ENCODE assay signal across 19 mouse cellular contexts in the genomic region with DNA sequence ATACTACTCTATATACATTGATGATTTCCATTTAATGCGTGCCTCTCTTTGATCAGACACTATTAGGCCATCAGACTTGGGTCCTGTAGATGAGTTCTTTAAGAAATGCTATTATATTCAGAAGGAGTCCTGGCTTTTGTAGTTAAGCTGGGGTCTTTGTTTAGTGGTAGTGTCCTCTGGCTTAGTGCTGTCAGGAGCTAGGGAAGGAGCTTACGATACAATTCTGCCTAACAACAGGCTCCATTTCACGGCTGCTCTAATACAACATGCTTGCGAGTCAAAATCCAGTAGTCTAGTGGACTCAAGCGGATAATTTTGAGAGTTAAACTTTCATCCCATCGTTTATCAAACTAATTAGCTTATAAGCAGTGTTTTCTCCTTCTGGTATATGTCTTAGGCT. TPM values are rescaled to one million over a fixed set of nuclear protein-coding genes. Genes with fewer than 3 reads are reported as not detected.
"Had no signal": no experiment of that assay in that cellular context is flagged by ENCODE, and none has a peak within 500 bp of the region (broad histone marks: within the 10 kb centered on the region; RNA-seq: fewer than 3 reads in every experiment).

No protein-coding gene starts in this region.

- H3K27ac ChIP-seq: limb, embryonic 12.5 days; limb, embryonic 15.5 days; liver, embryonic 14.5 days; macrophage; neural tube, embryonic 13.5 days; stomach, embryonic 15.5 days had no signal

- H3K4me2 ChIP-seq: limb, embryonic 12.5 days; limb, embryonic 15.5 days; liver, embryonic 11.5 days; neural tube, embryonic 13.5 days; stomach, embryonic 15.5 days had no signal

- H3K27me3 ChIP-seq: limb, embryonic 12.5 days; limb, embryonic 15.5 days; neural tube, embryonic 13.5 days; stomach, embryonic 15.5 days had no signal

- H3K9me3 ChIP-seq: limb, embryonic 12.5 days; limb, embryonic 15.5 days; neural tube, embryonic 13.5 days; stomach, embryonic 15.5 days had no signal

- H3K4me1 ChIP-seq: limb, embryonic 12.5 days; limb, embryonic 15.5 days; neural tube, embryonic 13.5 days; stomach, embryonic 15.5 days had no signal

- ATAC-seq: liver, postnatal 0 days; midbrain, embryonic 16.5 days had no signal

- H3K4me3 ChIP-seq: limb, embryonic 12.5 days; limb, embryonic 15.5 days; myocyte; neural tube, embryonic 13.5 days; stomach, embryonic 15.5 days had no signal

- H3K9ac ChIP-seq: limb, embryonic 12.5 days; limb, embryonic 15.5 days; liver, embryonic 14.5 days; liver, postnatal 0 days; neural tube, embryonic 13.5 days; stomach, embryonic 15.5 days had no signal

- DNase-seq: kidney, adult 18-20 months; kidney, adult 9 months; kidney, postnatal 14 days; kidney, postnatal 4 days; left cerebral cortex, postnatal 4 days; liver, postnatal 0 days; retina, postnatal 1 day; right cerebral cortex, postnatal 25 days; spleen, adult 18-20 months; thymus, postnatal 25 days had no signal

RNA-seq across cellular contexts. Expression of gene Pawr, which starts 55.2 kb away (rescaled TPM):
- polyA plus RNA-seq: macrophage had no signal
